Mouse (Mus musculus) ovary, adult 18-20 months (tissue): ENCODE data around the gene Gm10295.

Source experiments
- DNase-seq: peaks from one replicate; pipeline ENCODE4 v3.0.0; 2022; ENCODE audit warnings: low spot score, mixed read lengths

Gm10295 gene

DNA sequence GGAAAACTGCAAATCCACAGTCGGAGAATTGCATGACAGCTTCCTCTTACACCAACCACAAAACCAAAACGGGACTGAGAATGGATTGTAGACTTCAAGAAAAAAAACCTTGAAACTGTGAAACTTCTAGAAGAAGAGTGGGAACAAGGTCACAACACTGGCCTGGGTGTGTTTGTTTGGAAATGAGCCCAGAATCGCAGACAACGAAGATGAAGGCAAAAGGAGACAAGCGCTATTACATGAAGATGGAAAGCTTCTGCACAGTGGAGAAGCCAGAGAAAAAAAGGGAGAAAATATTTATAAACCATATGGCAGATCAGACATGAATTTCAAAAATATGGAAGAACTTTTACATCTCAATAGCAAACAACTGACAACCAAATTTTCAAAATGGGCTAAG is 4.3 kb upstream of the Gm10295 start:
- no peak for DNase-seq

- no peak for DNase-seq
Measured at GRCm38 (mm10) chr7:71348922-71349321, 2.4 kb downstream of the Gm10295 start.

DNA sequence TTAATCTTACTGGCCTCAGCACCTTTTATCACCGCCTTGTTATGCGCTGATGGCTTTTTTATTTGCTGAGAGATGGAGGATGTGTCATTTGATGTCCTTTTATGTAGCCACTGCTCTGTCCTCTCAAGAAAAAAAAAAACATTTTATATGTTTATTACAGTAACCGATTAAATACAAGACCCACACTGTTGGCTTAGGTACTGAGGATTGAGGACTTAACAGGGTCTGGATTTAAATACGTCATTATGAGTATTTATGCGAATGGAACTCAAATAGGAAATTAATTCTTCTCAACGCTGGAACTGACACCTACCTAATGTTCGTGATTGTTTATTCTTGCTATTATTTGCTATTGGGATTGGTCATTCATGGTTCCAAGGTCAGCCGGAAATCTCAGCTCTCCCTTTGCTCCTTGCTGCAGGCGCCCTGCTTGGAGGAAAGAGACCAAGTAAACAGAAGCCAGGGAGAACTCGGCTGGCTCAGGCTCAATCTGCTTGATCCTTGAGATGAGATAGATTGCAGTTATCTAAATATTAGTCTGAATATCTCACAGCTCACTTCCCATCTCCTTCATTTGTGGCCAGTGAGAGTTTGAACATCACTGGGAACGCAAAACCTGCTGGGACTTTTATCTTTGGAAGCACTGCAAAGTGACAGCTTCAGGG is 26.2 kb downstream of the Gm10295 start:
- no peak for DNase-seq

GRCm38 (mm10) chr7:71313148-71313765 is 38.0 kb downstream of the Gm10295 start:
- DNase-seq, result no peak

DNA sequence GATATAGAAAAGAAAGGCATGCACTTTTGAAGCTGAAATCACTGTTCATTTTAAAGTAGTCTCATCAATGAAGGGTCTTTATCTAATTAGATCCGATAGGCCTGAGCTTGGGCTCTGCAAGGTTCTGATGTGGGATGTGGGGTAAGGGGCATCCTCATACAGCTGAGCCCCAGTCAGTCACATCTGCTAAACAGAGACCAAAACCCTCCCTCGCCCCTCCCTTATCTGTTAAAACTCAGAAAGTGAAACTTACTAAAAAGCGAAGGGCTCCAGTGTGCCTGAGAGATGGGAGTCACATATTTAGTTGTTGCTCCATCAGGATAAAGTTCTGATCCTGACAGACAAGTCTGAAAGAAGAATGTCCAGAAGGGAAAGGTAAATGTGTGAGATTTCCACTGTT is 38.9 kb downstream of the Gm10295 start:
- no peak for DNase-seq

GRCm38 (mm10) chr7:71311411-71311810 is 39.9 kb downstream of the Gm10295 start:
- no peak for DNase-seq

DNA sequence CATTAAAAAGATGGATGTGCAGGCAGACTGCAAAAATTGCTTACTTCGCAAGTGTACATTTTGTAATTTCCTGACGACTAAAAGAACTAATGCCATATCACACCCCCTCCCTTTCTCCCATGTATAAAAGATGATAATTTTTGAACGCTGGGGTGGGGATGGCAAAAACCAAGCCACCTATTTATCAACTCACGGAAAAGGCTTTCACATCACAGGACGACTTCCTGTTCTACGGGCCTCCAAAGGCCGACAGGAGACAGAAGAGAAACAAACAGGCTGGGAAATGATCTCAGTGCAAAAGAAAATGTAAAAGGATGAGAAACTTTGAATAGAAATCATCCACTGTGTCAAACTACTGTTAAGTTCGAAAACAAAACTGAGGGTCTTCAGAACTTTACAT is 43.2 kb downstream of the Gm10295 start:
- DNase-seq, result no peak

DNA sequence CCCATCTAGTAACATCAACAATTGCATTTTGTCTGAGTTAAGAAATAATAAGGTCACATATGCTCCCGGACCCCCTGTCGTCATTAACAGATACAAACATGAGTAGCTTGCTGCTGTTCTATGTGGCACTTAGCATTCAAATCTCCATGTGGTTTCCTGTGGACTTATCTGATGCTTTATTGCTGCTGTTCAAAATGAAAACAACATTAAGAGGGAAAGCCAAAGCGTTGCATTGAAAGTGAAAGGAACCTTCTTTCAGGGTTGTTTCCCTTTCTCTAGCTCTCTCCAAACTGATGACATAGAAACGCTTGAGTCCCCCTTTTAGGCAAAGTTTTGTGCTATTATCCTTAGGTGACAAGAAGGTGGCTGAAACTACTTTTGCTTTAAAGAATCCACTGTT is 48.6 kb downstream of the Gm10295 start:
- DNase-seq, result no peak
